12 mouse cellular contexts compared by ENCODE assay signal in genomic region chr6:99604758-99605157, GRCm38 (mm10).
DNase-seq lines count a peak whose midpoint lies in the region; ATAC-seq lines count a peak whose summit lies in the region.
"Had no signal": no experiment of that assay in that cellular context is flagged by ENCODE, and none has a peak within 500 bp of the region (broad histone marks: within the 10 kb centered on the region; RNA-seq: fewer than 3 reads in every experiment).

No protein-coding gene starts in this region.

- WGBS in kidney, embryonic 16.5 days = 56% methylated on average over 2 of the region's 2 CpGs
- 41% methylated on average over 2 of the region's 2 CpGs for WGBS in lung, embryonic 16.5 days

- no peaks in the 10 kb centered on the region for H3K36me3 ChIP-seq in kidney, embryonic 16.5 days (ENCODE audit: insufficient read depth, low read length)
- no peaks in the 10 kb centered on the region for H3K36me3 ChIP-seq in lung, embryonic 16.5 days (ENCODE audit: control insufficient read depth, insufficient read depth, low read length)
- H3K36me3 ChIP-seq: liver, embryonic 13.5 days had no signal

- ATAC-seq in kidney, embryonic 16.5 days (ENCODE audit: low FRiP score, low TSS enrichment) = no peak
- ATAC-seq in lung, embryonic 16.5 days (ENCODE audit: low read depth) = peak; percentile 62

- peak; percentile 39 for DNase-seq in gastrocnemius, adult 18-20 months (ENCODE audit: low spot score)
- DNase-seq in gastrocnemius, adult 8-10 months (ENCODE audit: low spot score in 2 of 2) = no peak
- peak; percentile 23 to 46 for DNase-seq in kidney, postnatal 36 days
- peak; percentile 84 for DNase-seq in adipocyte (ENCODE audit: low spot score)
- no peak for DNase-seq in frontal cortex, postnatal 10 days (ENCODE audit: low spot score in 2 of 2)
- no peak for DNase-seq in right cerebral cortex, postnatal 14 days
- DNase-seq: cerebellum, adult 9-11 months; liver, embryonic 13.5 days; thymus, adult 18-20 months had no signal

- H3K27ac ChIP-seq in kidney, embryonic 16.5 days (ENCODE audit: low read length) = no peak overlapping the region
- peak overlapping the region; percentile 12; the same call in 1 of the 2 replicates for H3K27ac ChIP-seq in lung, embryonic 16.5 days (ENCODE audit: low read length)
- H3K27ac ChIP-seq: layer of hippocampus, adult 2 months; liver, embryonic 13.5 days had no signal

- no peak overlapping the region for H3K4me2 ChIP-seq in kidney, embryonic 16.5 days (replicated peaks; ENCODE audit: low read depth, low read length)
- no peak overlapping the region for H3K4me2 ChIP-seq in lung, embryonic 16.5 days (ENCODE audit: low read depth, low read length)
- H3K4me2 ChIP-seq: liver, embryonic 13.5 days had no signal

- H3K9me3 ChIP-seq in kidney, embryonic 16.5 days (ENCODE audit: low read length) = no peaks in the 10 kb centered on the region
- H3K9me3 ChIP-seq in lung, embryonic 16.5 days (ENCODE audit: control insufficient read depth, low read length) = no peaks in the 10 kb centered on the region
- H3K9me3 ChIP-seq: liver, embryonic 13.5 days had no signal

- H3K4me1 ChIP-seq in kidney, embryonic 16.5 days (ENCODE audit: insufficient read depth, low read length) = peaks cover 7% of the 10 kb centered on the region; the same call in 1 of the 2 replicates
- H3K4me1 ChIP-seq in lung, embryonic 16.5 days (replicated peaks; ENCODE audit: control insufficient read depth, insufficient read depth, low read length) = peaks cover 14% of the 10 kb centered on the region
- H3K4me1 ChIP-seq: liver, embryonic 13.5 days had no signal

- no peaks in the 10 kb centered on the region for H3K27me3 ChIP-seq in kidney, embryonic 16.5 days (ENCODE audit: insufficient read depth, low read length)
- H3K27me3 ChIP-seq in lung, embryonic 16.5 days (ENCODE audit: control insufficient read depth, insufficient read depth, low read depth, low read length) = no peaks in the 10 kb centered on the region
- H3K27me3 ChIP-seq: liver, embryonic 13.5 days had no signal

- no peak overlapping the region for H3K4me3 ChIP-seq in kidney, embryonic 16.5 days (ENCODE audit: low read length)
- H3K4me3 ChIP-seq in lung, embryonic 16.5 days (ENCODE audit: low read length) = no peak overlapping the region
- H3K4me3 ChIP-seq: layer of hippocampus, adult 2 months; liver, embryonic 13.5 days had no signal

- H3K9ac ChIP-seq in kidney, embryonic 16.5 days (replicated peaks; ENCODE audit: low read length) = no peak overlapping the region
- H3K9ac ChIP-seq in lung, embryonic 16.5 days (ENCODE audit: low read length) = no peak overlapping the region
- H3K9ac ChIP-seq: liver, embryonic 13.5 days had no signal

Comparison
In these comparisons a context has a peak if more than half of its experiments do, and no peak if none do; other contexts are left out.
1. DNase-seq: peak in gastrocnemius, adult 18-20 months (single experiment), kidney, postnatal 36 days (2 of 2) and adipocyte (single experiment); none in gastrocnemius, adult 8-10 months (0 of 2), frontal cortex, postnatal 10 days (0 of 2) and right cerebral cortex, postnatal 14 days (single experiment).